Mouse (Mus musculus): Measurements from ENCODE around the gene Pomp. TPM values are rescaled to one million over a fixed set of nuclear protein-coding genes. Genes with fewer than 3 reads are reported as not detected.

The Pomp gene
- 348 and 392 TPM in 2 replicates for polyA plus RNA-seq (2016; fragmentation: Nextera tagmentation; extraction: Ambion mirVana)

- no peaks in the 10 kb centered on the region for H3K27me3 ChIP-seq (replicated peaks)
- H3K4me3 ChIP-seq: peak within 1 kb of the TSS; percentile 82
- H3K36me3 ChIP-seq: peaks cover 34% of the 10 kb centered on the region
- H3K27ac ChIP-seq (ENCODE audit: poor library complexity, severe bottlenecking): peak within 1 kb of the TSS; percentile 69
- peak within 1 kb of the TSS; percentile 92 for H3K4me2 ChIP-seq
- under 1% methylated on average over 68 of the region's 68 CpGs for WGBS
- ATAC-seq (ENCODE audit: insufficient number of reproducible peaks, low FRiP score): peak; percentile 90
- peak within 1 kb of the TSS; percentile 88 for H3K9ac ChIP-seq
- H3K4me1 ChIP-seq (replicated peaks): peaks cover 13% of the 10 kb centered on the region
- H3K9me3 ChIP-seq (replicated peaks): no peaks in the 10 kb centered on the region
Observed at GRCm38 (mm10) chr5:147860449-147861261, at the start of gene Pomp. TSS of gene Pomp (plus strand) at chr5:147860461.

GRCm38 (mm10) chr5:147812255-147813040 lies 47.8 kb upstream of the Pomp start:
- Histone ChIP-seq H3K4me1 (replicated peaks) (no peaks in the 10 kb centered on the region), H3K27ac (ENCODE audit: poor library complexity, severe bottlenecking) (no peak overlapping the region), H3K4me3 (no peak overlapping the region), H3K9me3 (replicated peaks) (peaks cover 15% of the 10 kb centered on the region), H3K9ac (no peak overlapping the region), H3K27me3 (replicated peaks) (no peaks in the 10 kb centered on the region), H3K4me2 (no peak overlapping the region), H3K36me3 (no peaks in the 10 kb centered on the region)
- no peak for ATAC-seq (ENCODE audit: insufficient number of reproducible peaks, low FRiP score)
- 71% methylated on average over 13 of the region's 13 CpGs for WGBS

- Histone ChIP-seq H3K27ac (ENCODE audit: poor library complexity, severe bottlenecking) (no peak overlapping the region), H3K4me1 (replicated peaks) (no peaks in the 10 kb centered on the region), H3K9ac (no peak overlapping the region), H3K27me3 (replicated peaks) (no peaks in the 10 kb centered on the region), H3K36me3 (no peaks in the 10 kb centered on the region), H3K9me3 (replicated peaks) (peaks cover 28% of the 10 kb centered on the region), H3K4me2 (no peak overlapping the region), H3K4me3 (no peak overlapping the region)
- WGBS: 70% methylated on average over 13 of the region's 13 CpGs
- ATAC-seq (ENCODE audit: insufficient number of reproducible peaks, low FRiP score): no peak
Observed at GRCm38 (mm10) chr5:147814971-147815370, 45.3 kb upstream of the Pomp start.

- Histone ChIP-seq H3K27me3 (replicated peaks) (no peaks in the 10 kb centered on the region), H3K9me3 (replicated peaks) (peaks cover 32% of the 10 kb centered on the region), H3K4me2 (no peak overlapping the region), H3K27ac (ENCODE audit: poor library complexity, severe bottlenecking) (no peak overlapping the region), H3K36me3 (no peaks in the 10 kb centered on the region), H3K4me1 (replicated peaks) (no peaks in the 10 kb centered on the region), H3K9ac (no peak overlapping the region), H3K4me3 (no peak overlapping the region)
- 63% methylated on average over 8 of the region's 8 CpGs for WGBS
- no peak for ATAC-seq (ENCODE audit: insufficient number of reproducible peaks, low FRiP score)
Observed at GRCm38 (mm10) chr5:147815592-147815991, 44.7 kb upstream of the Pomp start.

GRCm38 (mm10) chr5:147816465-147816864 lies 43.8 kb upstream of the Pomp start:
- no peaks in the 10 kb centered on the region for H3K4me1 ChIP-seq (replicated peaks)
- no peaks in the 10 kb centered on the region for H3K36me3 ChIP-seq
- H3K27ac ChIP-seq (ENCODE audit: poor library complexity, severe bottlenecking): no peak overlapping the region
- no peaks in the 10 kb centered on the region for H3K27me3 ChIP-seq (replicated peaks)
- no peak overlapping the region for H3K4me2 ChIP-seq
- H3K4me3 ChIP-seq: no peak overlapping the region
- peaks cover 28% of the 10 kb centered on the region for H3K9me3 ChIP-seq (replicated peaks)
- ATAC-seq (ENCODE audit: insufficient number of reproducible peaks, low FRiP score): no peak
- no peak overlapping the region for H3K9ac ChIP-seq
- 58% methylated on average over 4 of the region's 4 CpGs for WGBS

- Histone ChIP-seq H3K27ac (ENCODE audit: poor library complexity, severe bottlenecking) (no peak overlapping the region), H3K4me1 (replicated peaks) (no peaks in the 10 kb centered on the region), H3K9ac (no peak overlapping the region), H3K9me3 (replicated peaks) (peaks cover 30% of the 10 kb centered on the region), H3K36me3 (no peaks in the 10 kb centered on the region), H3K27me3 (replicated peaks) (no peaks in the 10 kb centered on the region), H3K4me3 (no peak overlapping the region), H3K4me2 (no peak overlapping the region)
- ATAC-seq (ENCODE audit: insufficient number of reproducible peaks, low FRiP score): no peak
- WGBS: 85% methylated on average over 9 of the region's 9 CpGs
Observed at GRCm38 (mm10) chr5:147817747-147818496, 42.3 kb upstream of the Pomp start.

GRCm38 (mm10) chr5:147818866-147819265 lies 41.4 kb upstream of the Pomp start:
- Histone ChIP-seq H3K36me3 (no peaks in the 10 kb centered on the region), H3K9ac (no peak overlapping the region), H3K27me3 (replicated peaks) (no peaks in the 10 kb centered on the region), H3K4me3 (no peak overlapping the region), H3K27ac (ENCODE audit: poor library complexity, severe bottlenecking) (no peak overlapping the region), H3K4me2 (no peak overlapping the region), H3K9me3 (replicated peaks) (peaks cover 30% of the 10 kb centered on the region), H3K4me1 (replicated peaks) (no peaks in the 10 kb centered on the region)
- ATAC-seq (ENCODE audit: insufficient number of reproducible peaks, low FRiP score): no peak
- 82% methylated on average over 8 of the region's 8 CpGs for WGBS

GRCm38 (mm10) chr5:147819895-147820294 lies 40.4 kb upstream of the Pomp start:
- H3K4me3 ChIP-seq: no peak overlapping the region
- H3K4me2 ChIP-seq: no peak overlapping the region
- ATAC-seq (ENCODE audit: insufficient number of reproducible peaks, low FRiP score): no peak
- H3K9ac ChIP-seq: no peak overlapping the region
- peaks cover 30% of the 10 kb centered on the region for H3K9me3 ChIP-seq (replicated peaks)
- H3K27ac ChIP-seq (ENCODE audit: poor library complexity, severe bottlenecking): no peak overlapping the region
- 83% methylated on average over 7 of the region's 7 CpGs for WGBS
- no peaks in the 10 kb centered on the region for H3K27me3 ChIP-seq (replicated peaks)
- H3K4me1 ChIP-seq (replicated peaks): no peaks in the 10 kb centered on the region
- H3K36me3 ChIP-seq: no peaks in the 10 kb centered on the region

- Histone ChIP-seq H3K9ac (no peak overlapping the region), H3K4me3 (no peak overlapping the region), H3K4me2 (no peak overlapping the region), H3K9me3 (replicated peaks) (peaks cover 12% of the 10 kb centered on the region), H3K27me3 (replicated peaks) (no peaks in the 10 kb centered on the region), H3K36me3 (no peaks in the 10 kb centered on the region), H3K4me1 (replicated peaks) (peaks cover 17% of the 10 kb centered on the region), H3K27ac (ENCODE audit: poor library complexity, severe bottlenecking) (no peak overlapping the region)
- ATAC-seq (ENCODE audit: insufficient number of reproducible peaks, low FRiP score): no peak
- 75% methylated on average over 13 of the region's 13 CpGs for WGBS
Observed at GRCm38 (mm10) chr5:147824021-147824605, 36.1 kb upstream of the Pomp start.

GRCm38 (mm10) chr5:147825375-147825969 lies 34.8 kb upstream of the Pomp start:
- peak overlapping the region; percentile 62 for H3K4me2 ChIP-seq
- 16% methylated on average over 22 of the region's 22 CpGs for WGBS
- no peaks in the 10 kb centered on the region for H3K36me3 ChIP-seq
- H3K4me3 ChIP-seq: peak overlapping the region; percentile 36
- H3K9me3 ChIP-seq (replicated peaks): peaks cover 3% of the 10 kb centered on the region; the same call in 1 of the 2 replicates
- ATAC-seq (ENCODE audit: insufficient number of reproducible peaks, low FRiP score): 0 out of 2 replicates have a peak, but pooled peaks have one; percentile 42
- H3K27me3 ChIP-seq (replicated peaks): no peaks in the 10 kb centered on the region
- H3K27ac ChIP-seq (ENCODE audit: poor library complexity, severe bottlenecking): no peak overlapping the region
- no peak overlapping the region for H3K9ac ChIP-seq
- H3K4me1 ChIP-seq (replicated peaks): peaks cover 17% of the 10 kb centered on the region

Data from heart, embryonic 12.5 days (tissue).